Mouse (Mus musculus) spleen, postnatal 10 days (tissue): ENCODE measurements at regions not wholly inside any gene's neighbourhood (a gene's known extent, or its start where the extent isn't known, plus 50 kb on each side); places are given as distances from the start of the nearest gene placed in this dataset.

Experiments used
- DNase-seq, 2 experiments: peaks; one replicate each; pipeline ENCODE4 v3.0.0; 2021 to 2022; ENCODE audit warnings: low spot score in 2 of 2

- no peak for DNase-seq
Measured at GRCm38 (mm10) chr8:9048116-9048515, 357.8 kb upstream of the Arglu1 start.

- DNase-seq: no peak
Measured at GRCm38 (mm10) chr8:9042835-9043792, 352.8 kb upstream of the Arglu1 start.

- DNase-seq: no peak
Measured at GRCm38 (mm10) chr8:9029156-9029555, 338.8 kb upstream of the Arglu1 start.

GRCm38 (mm10) chr8:9027672-9028071, 337.4 kb upstream of the Arglu1 start:
- DNase-seq: no peak

DNA sequence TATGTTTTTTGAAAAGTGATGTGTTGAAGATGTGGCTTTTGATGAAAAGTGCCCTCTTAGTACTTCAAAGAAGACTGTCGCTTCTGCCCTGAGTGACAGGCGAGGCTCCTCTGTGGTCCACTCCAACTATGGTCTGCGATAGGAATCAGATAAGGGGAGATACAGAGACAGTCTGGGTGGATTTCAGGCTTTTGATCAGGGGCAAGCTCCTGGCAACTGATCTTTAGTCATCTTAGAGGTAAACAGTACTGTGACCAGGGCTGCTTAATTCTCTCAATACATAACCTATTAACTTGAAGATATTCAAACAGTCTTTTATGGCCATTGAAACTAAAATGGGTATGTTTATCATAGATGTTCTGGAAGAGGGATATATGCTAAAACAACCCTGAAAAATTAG, 335.6 kb upstream of the Arglu1 start:
- no peak for DNase-seq

DNA sequence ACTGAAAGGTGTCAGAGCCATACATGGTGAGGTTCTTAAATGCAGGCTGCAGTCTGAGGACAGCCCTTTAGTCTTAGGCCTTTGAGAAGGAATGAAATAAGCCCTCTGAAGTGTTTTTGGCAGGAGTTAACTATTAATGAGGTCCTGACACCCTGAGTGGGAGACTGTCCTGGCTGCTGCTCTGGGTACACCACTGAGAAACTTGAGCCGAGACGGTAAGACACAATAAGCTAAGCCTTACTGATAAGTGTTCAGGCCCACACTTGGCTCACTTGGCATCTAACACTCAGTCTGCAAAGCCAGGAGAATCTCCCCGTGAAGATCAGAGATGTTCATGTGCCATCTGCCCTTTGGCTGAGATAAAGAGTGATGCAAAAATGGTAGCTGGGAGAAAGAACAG, 335.1 kb upstream of the Arglu1 start:
- no peak for DNase-seq

GRCm38 (mm10) chr8:9020744-9021143, 330.4 kb upstream of the Arglu1 start:
- DNase-seq: no peak

GRCm38 (mm10) chr8:9020180-9020579, 329.9 kb upstream of the Arglu1 start:
- no peak for DNase-seq

DNA sequence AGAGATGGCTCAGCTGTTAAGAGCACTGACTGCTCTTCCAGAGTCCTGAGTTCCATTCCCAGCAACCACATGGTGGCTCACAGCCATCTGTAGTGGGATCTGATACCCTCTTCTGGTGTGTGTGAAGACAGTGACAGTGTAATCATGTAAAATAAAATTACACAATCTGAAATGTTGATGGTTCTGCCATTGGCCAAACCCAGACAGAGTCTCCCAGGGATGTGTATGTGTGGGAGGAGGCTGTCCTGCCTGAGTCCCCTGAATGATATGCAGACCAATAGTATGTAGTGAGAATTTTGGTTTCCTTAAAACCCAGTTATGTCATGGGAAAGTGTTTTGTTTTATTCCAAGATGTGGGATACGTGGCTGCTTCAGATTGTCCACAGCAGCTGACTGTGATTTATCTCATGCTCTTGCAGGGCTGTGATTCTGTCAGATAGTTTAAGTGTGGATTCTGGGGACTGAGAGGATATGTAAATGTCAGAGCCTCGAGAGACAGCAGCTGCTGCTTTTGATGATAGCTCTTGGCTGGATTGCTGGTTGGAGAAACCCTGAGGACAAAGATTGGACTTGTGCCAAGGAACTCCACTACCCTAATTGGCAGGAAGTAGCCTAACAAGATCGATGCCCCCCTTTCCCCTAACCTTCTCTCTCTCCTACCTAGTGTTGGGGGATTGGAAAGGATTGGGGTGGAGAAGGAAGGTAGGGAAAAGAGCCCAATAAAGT, 321.6 kb upstream of the Arglu1 start:
- DNase-seq: no peak

DNA sequence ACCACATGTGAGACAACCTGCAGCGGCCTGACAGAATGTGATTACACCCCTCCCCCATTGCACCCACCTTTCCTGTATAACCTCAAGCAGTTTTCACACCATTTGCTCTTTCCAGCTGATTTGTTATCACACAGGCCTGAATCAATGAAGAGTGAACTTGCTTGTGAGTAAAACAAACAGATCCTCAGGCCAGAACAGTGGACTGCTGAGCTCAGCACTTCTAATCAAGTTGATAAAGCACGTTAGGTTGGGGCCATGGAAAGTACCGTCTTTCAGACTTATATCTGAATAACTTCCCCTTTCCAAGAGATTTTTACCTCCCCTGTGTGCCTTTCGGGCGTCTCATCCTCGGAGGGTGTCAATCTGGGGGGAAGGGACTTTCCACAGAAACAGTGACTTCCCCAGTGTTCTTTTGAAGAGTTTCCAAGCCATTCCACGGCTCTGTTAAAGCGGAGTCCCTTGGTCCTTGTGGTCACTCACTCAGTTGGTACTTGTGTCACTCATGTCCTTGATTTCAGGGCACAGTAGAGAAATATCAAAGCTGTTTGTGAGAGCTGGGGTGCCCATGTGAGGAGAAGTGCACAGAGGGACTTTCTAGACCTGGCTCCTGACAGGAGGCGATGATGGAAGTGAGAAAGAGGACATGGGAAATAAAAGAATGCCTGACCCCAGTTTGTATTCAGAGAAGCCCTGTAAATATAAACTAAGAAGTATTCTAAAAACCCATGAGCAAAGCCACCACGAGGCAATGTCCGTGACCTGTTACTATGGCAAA, 317.9 kb upstream of the Arglu1 start:
- DNase-seq: no peak

GRCm38 (mm10) chr8:8999914-9000313, 309.6 kb upstream of the Arglu1 start:
- DNase-seq: no peak

GRCm38 (mm10) chr8:8997621-8998020, 307.3 kb upstream of the Arglu1 start:
- DNase-seq: no peak

- peak in 1 of 2 experiments; percentile 21 for DNase-seq
Measured at GRCm38 (mm10) chr8:8994596-8995189, 304.4 kb upstream of the Arglu1 start.

DNA sequence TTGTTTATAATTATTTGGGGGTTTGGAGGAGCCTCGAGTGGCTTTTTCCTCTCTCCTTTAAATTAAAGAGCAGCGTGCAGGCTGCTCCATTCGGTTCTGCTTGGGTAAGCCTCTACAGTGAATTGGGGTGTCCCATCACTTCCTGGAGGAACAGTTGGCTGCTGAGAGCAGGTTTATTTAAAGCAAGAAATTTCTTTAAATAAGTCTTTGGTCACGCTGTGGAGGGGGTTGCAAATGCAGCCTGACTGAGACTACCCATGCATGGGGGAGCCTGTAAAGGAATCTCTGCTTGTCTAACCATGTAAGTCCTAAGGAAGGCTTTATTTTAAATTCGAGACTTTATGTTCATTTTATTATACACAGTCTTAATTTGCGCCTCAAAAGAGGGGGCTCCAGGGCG, 303.7 kb upstream of the Arglu1 start:
- DNase-seq: no peak

DNA sequence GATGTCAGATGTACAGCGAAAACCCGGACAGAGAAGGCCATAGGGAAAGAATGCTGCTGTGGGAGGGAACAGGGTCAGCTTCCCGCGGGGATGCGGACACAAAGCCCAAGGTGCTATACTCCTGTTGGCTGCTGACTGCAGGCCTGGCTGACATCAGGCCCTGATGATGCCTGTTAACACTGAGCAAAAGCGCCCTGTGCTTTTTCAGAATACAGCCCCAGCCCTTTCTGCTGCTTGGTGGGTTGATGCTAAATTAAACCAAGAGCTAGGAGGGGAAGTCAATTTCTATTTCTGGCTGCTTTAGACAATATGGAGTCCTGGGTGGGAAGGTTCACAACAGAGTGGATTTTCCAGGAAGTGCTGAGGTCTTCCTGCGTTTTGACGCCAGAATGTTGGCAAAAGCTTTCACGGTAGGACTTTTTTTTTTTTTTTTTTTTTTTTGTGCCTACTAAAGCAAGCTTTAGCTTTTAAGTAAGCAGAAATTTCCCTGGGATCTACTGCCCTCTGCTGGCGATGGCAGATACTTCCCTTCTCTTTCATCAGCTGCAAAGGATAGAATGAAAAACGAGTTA, 302.2 kb upstream of the Arglu1 start:
- DNase-seq: peak; percentile 28 to 80

DNA sequence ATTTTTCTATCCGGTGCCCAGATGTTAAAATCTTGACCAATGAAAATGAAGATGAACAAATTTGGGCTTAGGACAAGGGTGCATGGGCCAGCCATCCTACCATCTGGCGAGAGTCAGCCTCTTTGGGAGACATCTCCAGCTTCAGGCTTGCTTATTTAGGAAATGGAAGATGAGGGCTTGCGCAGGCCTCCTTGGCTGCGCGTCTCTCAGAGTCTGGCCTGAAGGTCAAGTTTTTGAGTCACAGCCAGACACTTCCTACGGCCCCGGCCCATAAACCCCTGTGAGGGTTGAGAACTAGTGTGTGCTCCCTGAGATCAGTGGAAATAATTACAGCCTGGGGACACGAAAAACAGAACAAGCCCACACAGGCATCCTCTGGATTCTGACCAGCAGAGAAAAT, 300.7 kb upstream of the Arglu1 start:
- DNase-seq: no peak

GRCm38 (mm10) chr8:8986068-8986467, 295.7 kb upstream of the Arglu1 start:
- DNase-seq: no peak

DNA sequence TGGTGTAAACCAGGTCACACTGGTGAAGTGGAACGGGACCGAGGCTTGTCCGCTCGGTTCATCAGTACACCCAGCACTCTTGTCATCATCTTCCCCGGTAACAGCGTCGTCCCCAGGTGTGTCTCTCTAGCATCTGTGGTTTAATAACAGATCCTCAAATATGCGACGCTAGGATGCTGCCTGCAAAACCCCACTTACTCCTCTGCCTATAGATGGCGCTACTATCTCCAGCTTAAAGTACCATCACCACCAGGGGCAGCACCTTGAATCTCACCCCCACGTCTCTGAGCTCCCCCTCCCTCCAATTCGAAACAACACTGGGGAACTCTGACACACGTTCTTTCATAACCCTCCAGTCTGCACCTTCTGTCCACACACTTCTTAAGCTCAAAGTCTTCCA, 295.1 kb upstream of the Arglu1 start:
- DNase-seq: no peak

GRCm38 (mm10) chr8:8984829-8985251, 294.5 kb upstream of the Arglu1 start:
- DNase-seq: no peak

DNA sequence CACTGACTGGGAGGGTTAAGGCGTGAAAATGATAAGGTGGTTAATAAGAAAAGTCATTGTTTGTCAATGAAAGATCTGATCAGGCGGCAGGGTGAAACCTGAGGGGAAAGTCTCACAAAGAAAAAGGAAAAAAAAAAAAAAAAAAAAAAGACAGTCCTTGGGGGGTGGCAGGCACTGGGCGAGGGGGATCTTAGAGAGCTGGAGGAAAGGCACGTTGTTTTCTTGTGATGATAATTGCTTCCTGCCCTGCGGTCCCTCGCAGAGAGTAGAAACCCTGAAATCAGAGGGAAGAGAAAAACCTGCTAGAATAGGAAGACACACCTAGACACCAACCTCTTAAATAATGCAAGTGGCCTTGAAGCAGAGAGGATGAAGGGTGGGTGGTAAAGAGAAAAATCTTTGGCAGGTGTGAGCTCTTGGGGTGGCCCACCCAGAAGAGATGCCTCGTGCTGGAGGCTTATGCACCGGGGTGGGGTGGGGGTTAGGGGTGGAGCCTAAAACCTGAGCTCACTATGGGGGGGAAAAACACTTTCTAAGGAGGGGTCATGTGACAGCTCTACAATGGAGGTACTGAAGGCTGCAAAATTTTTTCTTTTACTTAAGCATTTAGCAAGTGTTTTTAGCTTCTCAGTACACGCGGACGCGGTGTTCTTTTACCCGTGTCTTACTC, 294.0 kb upstream of the Arglu1 start:
- DNase-seq: no peak

- DNase-seq: no peak
Measured at GRCm38 (mm10) chr8:8983133-8983661, 292.9 kb upstream of the Arglu1 start.
